Mouse (Mus musculus) limb, embryonic 11.5 days (tissue): ENCODE data around the gene Aloxe3. TPM values are rescaled to one million over a fixed set of nuclear protein-coding genes. Genes with fewer than 3 reads are reported as not detected.

Source experiments
- ATAC-seq: fragments of 200-750 bp; cut with Nextera tagmentation; 2 replicates; pipeline ENCODE4 v1.8.0; 2017; ENCODE audit warnings: low read depth; ENCODE audit not compliant: insufficient number of reproducible peaks, low FRiP score, low TSS enrichment
- DNase-seq: peaks from one replicate; pipeline ENCODE4 v3.0.0-alpha.2; 2015; ENCODE audit warnings: low spot score
- H3K27ac ChIP-seq: fragments of 300-500 bp; sonication (generic); replicated peaks from 2 replicates; pipeline ENCODE4 v1.5.1; 2014; ENCODE audit warnings: low read depth, mild to moderate bottlenecking, low read length
- H3K27me3 ChIP-seq: fragments of 300-500 bp; sonication (generic); 2 replicates; pipeline ENCODE4 v1.6.1; 2014; ENCODE audit warnings: mild to moderate bottlenecking, low read length, mixed read lengths; ENCODE audit not compliant: control insufficient read depth, insufficient read depth
- H3K36me3 ChIP-seq: fragments of 300-500 bp; sonication (generic); 2 replicates; pipeline ENCODE4 v1.6.1; 2014; ENCODE audit warnings: mild to moderate bottlenecking, low read length, moderate library complexity, mixed read lengths; ENCODE audit not compliant: control insufficient read depth, insufficient read depth
- H3K4me1 ChIP-seq: fragments of 300-500 bp; sonication (generic); 2 replicates; pipeline ENCODE4 v1.6.1; 2014; ENCODE audit warnings: low read length, mixed read lengths; ENCODE audit not compliant: control insufficient read depth, insufficient read depth
- H3K4me2 ChIP-seq: fragments of 300-500 bp; sonication (generic); 2 replicates; pipeline ENCODE4 v1.6.1; 2014; ENCODE audit warnings: low read depth, mild to moderate bottlenecking, moderate library complexity; ENCODE audit not compliant: severe bottlenecking
- H3K4me3 ChIP-seq: fragments of 300-500 bp; sonication (generic); 2 replicates; pipeline ENCODE4 v1.5.1; 2014; ENCODE audit warnings: low read depth, low read length
- H3K9ac ChIP-seq: fragments of 300-500 bp; sonication (generic); 2 replicates; pipeline ENCODE4 v1.6.1; 2014; ENCODE audit warnings: mild to moderate bottlenecking, low read length
- H3K9me3 ChIP-seq: fragments of 300-500 bp; sonication (generic); 2 replicates; pipeline ENCODE4 v1.6.1; 2016; ENCODE audit warnings: low read length; ENCODE audit not compliant: control insufficient read depth
- WGBS: fragments of 180-500 bp; shearing (Covaris S2); extraction: QIAGEN DNeasy Blood & Tissue Kit; methylation state at CpG from one replicate; pipeline ENCODE4 v1.1.7; 2014; 5-methylcytosine and 5-hydroxymethylcytosine counted together
- polyA plus RNA-seq: library from polyadenylated mRNA; unstranded; fragments of >200 nt; fragmentation: Nextera tagmentation; extraction: Ambion mirVana; gene quantifications from 2 replicates; pipeline ENCODE4 v1.2.1, GENCODE M21; 2014

Aloxe3 gene
- polyA plus RNA-seq, 1 experiment from 2014 or later: 0.25 TPM

DNA sequence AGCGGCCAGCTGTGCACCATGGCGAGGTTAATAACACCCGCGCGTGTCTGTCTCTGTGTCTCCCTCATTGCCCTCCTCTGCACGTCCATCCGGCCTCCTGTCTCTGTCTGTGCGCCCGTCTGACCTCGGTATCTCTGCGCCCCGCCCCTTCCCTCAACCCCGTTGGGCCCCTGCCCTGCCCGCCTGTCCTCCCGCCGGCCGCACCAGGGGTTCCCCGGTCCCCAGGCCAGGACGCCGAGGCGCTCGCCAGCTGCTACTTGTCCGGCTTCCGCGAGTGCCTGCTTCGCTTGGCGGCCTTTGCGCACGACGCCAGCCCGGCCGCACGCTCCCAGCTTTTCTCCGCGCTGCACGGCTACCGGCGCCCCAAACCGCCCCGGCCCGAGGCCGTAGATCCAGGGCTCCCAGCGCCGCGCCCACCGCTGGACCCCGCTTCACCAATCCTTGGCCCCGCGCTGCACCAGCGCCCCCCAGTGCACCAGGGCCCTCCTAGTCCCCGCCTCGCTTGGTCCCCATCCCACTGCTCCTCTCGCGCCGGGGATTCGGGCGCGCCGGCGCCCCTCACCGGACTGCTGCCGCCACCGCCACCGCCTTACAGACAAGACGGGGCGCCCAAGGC is 3.3 kb upstream of the Aloxe3 start, which contains the start of gene 9130213A22Rik:
Gene 9130213A22Rik, minus strand, starts transcription at position 254 of the 616 bp plus-strand sequence.
- 0 out of 2 replicates have a peak, but pooled peaks cover 7% of the 10 kb centered on the region for H3K27me3 ChIP-seq
- under 1% methylated on average over 63 of the region's 66 CpGs for WGBS
- no peaks in the 10 kb centered on the region for H3K9me3 ChIP-seq
- ATAC-seq: peak; percentile 55
- H3K4me1 ChIP-seq: peaks cover 22% of the 10 kb centered on the region
- H3K27ac ChIP-seq: peak within 1 kb of the TSS; percentile 24
- DNase-seq: peak; percentile 93
- H3K9ac ChIP-seq: peak within 1 kb of the TSS; percentile 60
- peak within 1 kb of the TSS; percentile 95 for H3K4me2 ChIP-seq
- H3K36me3 ChIP-seq: no peaks in the 10 kb centered on the region
- H3K4me3 ChIP-seq: peak within 1 kb of the TSS; percentile 75

DNA sequence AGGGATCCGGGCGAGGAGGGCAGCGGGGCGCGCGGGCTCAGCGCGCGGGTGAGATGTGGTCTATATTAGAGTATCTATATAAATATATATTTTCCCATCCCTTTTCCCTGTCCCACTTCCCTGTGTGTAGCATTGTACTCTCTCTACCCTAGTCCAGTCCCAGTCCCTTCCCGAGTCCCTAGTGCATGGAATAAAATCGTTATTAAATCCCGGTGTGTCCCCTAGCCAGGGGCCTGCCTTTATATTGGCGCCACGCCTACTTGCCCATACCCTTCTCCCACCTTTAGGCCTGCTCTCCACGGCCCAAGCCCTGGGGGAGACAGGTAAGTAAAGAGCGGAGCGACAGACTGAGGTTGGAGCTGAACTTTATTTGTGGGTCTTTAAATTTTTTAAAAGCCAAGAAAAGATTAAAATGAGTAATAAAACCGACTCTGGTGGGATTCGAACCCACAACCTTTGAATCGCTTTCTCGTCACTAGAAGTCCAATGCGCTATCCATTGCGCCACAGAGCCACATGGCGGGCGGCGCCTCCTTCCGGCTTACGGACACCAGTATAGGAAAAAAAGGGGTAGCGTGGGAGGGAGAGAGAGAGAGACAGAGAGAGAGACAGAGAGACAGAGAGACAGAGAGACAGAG is 2.5 kb upstream of the Aloxe3 start:
- WGBS: under 1% methylated on average over 29 of the region's 29 CpGs
- Histone ChIP-seq H3K36me3 (no peaks in the 10 kb centered on the region), H3K9me3 (no peaks in the 10 kb centered on the region), H3K4me1 (peaks cover 22% of the 10 kb centered on the region), H3K4me3 (peak overlapping the region; percentile 75), H3K27ac (peak overlapping the region; percentile 24; the same call in 1 of the 2 replicates), H3K9ac (peak overlapping the region; percentile 60), H3K4me2 (peak overlapping the region; percentile 95), H3K27me3 (0 out of 2 replicates have a peak, but pooled peaks cover 7% of the 10 kb centered on the region)
- DNase-seq (peak; percentile 97), ATAC-seq (no peak)

DNA sequence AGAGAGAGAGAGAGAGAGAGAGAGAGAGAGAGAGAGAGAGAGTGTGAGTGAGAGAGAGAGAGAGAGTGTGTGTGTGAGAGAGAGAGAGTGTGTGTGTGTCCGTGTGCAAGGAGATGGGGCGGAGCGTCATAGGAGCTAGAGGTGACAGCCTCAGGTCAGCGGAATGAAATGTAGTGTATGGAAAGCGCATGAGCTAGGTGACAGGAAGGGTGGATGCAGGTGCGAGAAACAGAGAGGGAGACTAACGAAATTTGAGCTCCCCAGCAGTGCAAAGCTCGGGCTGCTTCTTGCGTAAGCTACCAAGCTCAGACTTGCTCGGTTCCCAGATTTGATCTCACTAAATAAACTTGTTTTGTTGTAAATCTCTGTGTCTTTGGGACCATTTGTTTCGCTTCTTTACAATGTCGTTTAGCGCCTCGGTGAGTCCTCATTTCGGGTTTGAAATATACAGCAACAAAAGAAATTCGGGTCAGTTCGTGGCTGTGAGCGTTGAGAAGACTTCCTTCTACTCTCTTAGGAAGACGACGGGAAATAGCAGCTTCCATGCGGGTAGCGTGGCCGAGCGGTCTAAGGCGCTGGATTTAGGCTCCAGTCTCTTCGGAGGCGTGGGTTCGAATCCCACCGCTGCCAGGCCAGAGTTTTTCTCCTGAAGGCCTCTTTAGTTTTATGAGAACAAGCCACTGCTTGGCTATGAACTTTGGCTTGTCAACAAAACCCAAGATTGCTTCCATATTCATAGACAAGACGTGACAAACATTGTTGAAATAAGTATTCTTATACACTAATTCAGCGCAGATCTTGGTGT is 1.8 kb upstream of the Aloxe3 start:
- H3K36me3 ChIP-seq: no peaks in the 10 kb centered on the region
- H3K9ac ChIP-seq: peak overlapping the region; percentile 47
- 0 out of 2 replicates have a peak, but pooled peaks cover 7% of the 10 kb centered on the region for H3K27me3 ChIP-seq
- under 1% methylated on average over 31 of the region's 31 CpGs for whole genome bisulfite sequencing
- peak overlapping the region; percentile 75 for H3K4me3 ChIP-seq
- H3K4me1 ChIP-seq: peaks cover 22% of the 10 kb centered on the region
- ATAC-seq: peak; percentile 69
- H3K4me2 ChIP-seq: peak overlapping the region; percentile 95
- DNase-seq: peak; percentile 98
- H3K27ac ChIP-seq: 0 out of 2 replicates have a peak overlapping the region, but pooled peaks have one; percentile 8
- no peaks in the 10 kb centered on the region for H3K9me3 ChIP-seq

DNA sequence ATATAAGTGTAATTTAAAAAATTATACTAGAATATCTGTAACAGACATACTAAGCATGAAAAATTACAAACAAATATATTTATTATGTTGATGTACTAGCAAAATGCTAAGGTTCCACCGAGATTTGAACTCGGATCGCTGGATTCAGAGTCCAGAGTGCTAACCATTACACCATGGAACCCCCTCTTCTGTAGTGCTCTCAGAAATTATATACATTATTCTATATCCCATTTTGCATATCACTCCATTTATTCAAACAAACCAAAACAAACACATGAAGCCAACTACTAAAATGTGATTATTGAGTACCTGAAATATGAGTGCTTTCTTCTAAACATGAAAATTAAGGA is 1.2 kb upstream of the Aloxe3 start:
- Histone ChIP-seq H3K4me3 (peak overlapping the region; percentile 75; the same call in 1 of the 2 replicates), H3K4me2 (peak overlapping the region; percentile 95; the same call in 1 of the 2 replicates), H3K9ac (no peak overlapping the region), H3K27me3 (0 out of 2 replicates have a peak, but pooled peaks cover 7% of the 10 kb centered on the region), H3K9me3 (no peaks in the 10 kb centered on the region), H3K27ac (no peak overlapping the region), H3K36me3 (no peaks in the 10 kb centered on the region), H3K4me1 (peaks cover 17% of the 10 kb centered on the region)
- peak; percentile 84 for DNase-seq
- ATAC-seq: peak; percentile 73
- 0% methylated on average over 3 of the region's 3 CpGs for WGBS

DNA sequence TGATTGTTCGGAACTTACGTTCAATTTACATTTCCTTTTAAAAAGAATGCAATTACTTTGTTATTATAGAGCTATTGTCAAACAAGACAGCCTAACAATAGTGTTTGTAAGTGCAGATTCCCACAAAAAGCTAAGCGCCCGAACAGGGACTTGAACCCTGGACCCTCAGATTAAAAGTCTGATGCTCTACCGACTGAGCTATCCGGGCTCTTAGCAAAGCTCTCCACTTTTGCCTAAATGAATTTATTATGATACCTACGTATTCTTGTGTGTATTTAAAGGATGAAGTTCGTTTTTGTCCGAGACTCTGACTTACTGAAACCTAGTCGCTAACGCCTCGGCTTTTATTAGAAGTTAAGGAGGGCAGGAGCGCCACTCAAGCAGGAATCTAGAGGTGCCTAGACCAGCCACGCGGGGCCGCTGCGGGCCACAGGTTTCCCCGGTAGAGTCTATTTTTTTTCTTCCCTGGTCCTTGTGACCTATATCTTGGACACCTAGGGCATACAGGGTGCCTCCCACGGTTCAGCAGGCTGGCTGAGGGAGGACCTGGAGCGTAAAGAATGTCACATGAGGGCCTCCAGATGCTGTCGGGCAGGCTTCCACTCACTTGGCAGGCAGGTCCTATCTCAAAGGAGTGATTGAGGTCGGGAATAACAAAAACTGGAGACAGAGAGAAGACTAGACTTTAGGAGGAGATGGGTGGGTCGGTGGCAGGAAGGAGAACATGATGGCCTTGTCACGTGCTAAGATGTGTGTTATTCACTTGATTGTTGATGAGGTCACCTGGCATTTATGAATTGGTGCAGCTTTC is 450 bp upstream of the Aloxe3 start:
- 0 out of 2 replicates have a peak, but pooled peaks cover 7% of the 10 kb centered on the region for H3K27me3 ChIP-seq
- under 1% methylated on average over 24 of the region's 24 CpGs for WGBS

DNA sequence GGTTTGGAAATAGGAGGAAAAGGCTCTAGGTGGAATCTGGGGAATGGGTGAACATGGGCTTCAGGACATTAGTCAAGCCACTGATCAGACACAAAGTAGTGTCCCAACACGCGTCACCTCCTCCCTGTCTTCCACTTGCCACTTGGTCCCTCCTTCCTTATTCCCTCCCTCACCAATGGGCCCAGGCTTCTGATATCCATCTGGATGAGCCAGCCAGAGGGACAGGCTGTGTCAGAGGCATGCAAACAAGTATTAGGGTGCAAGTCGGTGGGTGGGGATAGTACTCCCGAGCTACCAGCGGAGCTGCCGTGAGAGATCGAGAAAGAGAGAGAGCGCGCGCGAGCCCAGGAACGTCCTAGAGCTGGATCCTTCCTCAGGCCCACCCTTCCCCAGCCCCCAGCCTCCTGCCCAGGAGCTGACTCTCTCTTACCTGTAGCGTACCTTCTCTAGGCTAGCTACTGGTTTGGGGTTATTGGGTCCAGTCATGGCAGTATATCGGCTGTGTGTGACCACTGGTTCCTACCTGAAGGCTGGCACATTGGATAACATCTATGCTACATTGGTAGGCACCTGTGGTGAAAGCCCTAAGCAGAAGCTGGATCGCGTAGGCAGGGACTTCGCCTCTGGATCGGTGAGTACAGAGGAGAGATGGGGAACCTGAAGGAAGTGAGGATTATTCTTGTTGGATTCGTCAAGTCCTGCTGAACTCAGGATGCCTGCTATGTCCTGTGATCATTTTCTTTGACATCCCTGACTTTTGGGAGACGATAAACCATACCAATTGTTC is 416 bp downstream of the Aloxe3 start:
- ATAC-seq (no peak), DNase-seq (peak; percentile 37)
- peak overlapping the region; percentile 93 for H3K4me2 ChIP-seq
- H3K27ac ChIP-seq: no peak overlapping the region
- no peaks in the 10 kb centered on the region for H3K36me3 ChIP-seq
- whole genome bisulfite sequencing: 12% methylated on average over 20 of the region's 20 CpGs
- peak overlapping the region; percentile 44 for H3K4me3 ChIP-seq
- H3K9ac ChIP-seq: peak overlapping the region; percentile 47
- no peaks in the 10 kb centered on the region for H3K9me3 ChIP-seq
- 0 out of 2 replicates have a peak, but pooled peaks cover 7% of the 10 kb centered on the region for H3K27me3 ChIP-seq
- peaks cover 13% of the 10 kb centered on the region for H3K4me1 ChIP-seq

More for the DNA sequence above, 450 bp upstream of the Aloxe3 start:
- DNase-seq (peak; percentile 88), ATAC-seq (0 out of 2 replicates have a peak, but pooled peaks have one; percentile 11)
- Histone ChIP-seq H3K4me2 (peak overlapping the region; percentile 93), H3K27ac (no peak overlapping the region), H3K4me1 (peaks cover 17% of the 10 kb centered on the region), H3K36me3 (no peaks in the 10 kb centered on the region), H3K9me3 (no peaks in the 10 kb centered on the region), H3K4me3 (peak overlapping the region; percentile 44), H3K9ac (no peak overlapping the region)

DNA sequence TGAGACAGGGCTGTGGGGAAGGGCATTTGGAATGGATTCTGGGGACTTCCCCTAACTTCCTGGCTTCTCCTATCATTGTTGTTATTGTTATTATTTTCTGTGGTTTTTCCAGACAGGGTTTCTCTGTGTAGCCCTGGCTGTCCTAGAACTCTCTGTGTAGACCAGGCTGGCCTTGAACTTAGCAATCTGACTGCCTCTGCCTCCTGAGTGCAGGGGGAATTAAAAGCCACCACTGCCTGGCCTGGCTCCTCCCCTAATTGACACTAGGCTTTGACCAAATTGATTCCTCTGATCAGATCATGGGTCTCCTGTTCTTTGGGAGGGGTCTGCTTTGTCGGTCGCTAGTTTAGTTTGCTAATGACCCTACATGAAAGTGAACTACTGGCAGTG is 1.0 kb downstream of the Aloxe3 start:
- Histone ChIP-seq H3K36me3 (no peaks in the 10 kb centered on the region), H3K27ac (no peak overlapping the region), H3K9ac (no peak overlapping the region), H3K4me3 (no peak overlapping the region), H3K9me3 (no peaks in the 10 kb centered on the region), H3K27me3 (0 out of 2 replicates have a peak, but pooled peaks cover 3% of the 10 kb centered on the region), H3K4me1 (peaks cover 9% of the 10 kb centered on the region), H3K4me2 (peak overlapping the region; percentile 93; the same call in 1 of the 2 replicates)
- no peak for ATAC-seq
- no peak for DNase-seq
- WGBS: 25% methylated on average over 2 of the region's 2 CpGs
